Mouse (Mus musculus): ENCODE measurements around the gene Igdcc4. TPM values are rescaled to one million over a fixed set of nuclear protein-coding genes. Genes with fewer than 3 reads are reported as not detected.
"Not testable (repeated sequence)": the region's sequence is repeated elsewhere in the genome, so short reads cannot be mapped to it uniquely, and the experiment has no call there.

The Igdcc4 gene
- 15.7 and 18.2 TPM in 2 replicates for polyA plus RNA-seq (2016; fragmentation: Nextera tagmentation; extraction: Ambion mirVana)

DNA sequence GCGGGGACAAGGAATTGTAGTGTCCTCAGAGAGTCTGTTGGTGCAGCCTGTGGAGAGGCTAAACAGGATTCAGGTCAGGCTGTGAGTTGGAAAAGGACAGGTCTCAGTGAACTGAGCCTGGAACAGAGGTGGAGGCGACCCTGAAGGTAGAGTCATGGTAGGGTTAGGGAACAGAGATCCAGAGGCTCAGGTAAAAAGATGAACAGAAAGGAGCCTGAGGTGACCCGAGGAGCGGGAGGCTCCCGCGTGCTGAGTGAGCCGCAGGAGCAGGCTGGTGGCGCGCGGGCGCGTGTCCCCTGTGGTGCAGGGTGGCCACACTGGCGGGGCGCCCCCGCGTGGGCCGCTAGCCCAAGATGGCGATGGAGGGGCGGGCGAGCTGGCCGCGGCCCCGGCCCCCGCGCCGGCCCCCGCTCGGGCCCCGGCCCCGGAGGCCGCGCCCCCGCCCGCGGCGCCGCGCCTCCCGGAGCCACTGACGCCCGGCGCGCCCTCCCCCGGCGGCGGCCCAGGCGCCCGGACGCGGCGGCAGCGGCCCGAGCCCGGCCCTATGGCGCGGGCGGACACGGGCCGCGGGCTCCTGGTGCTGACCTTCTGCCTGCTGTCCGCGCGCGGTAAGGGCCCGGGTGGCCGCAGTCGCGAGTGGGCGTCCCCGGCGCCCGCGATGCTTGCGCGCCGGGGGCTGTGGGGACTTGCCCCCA is at the start of gene Igdcc4:
Gene Igdcc4, plus strand, starts transcription at position 496 of the 695 bp plus-strand sequence.
- Histone ChIP-seq H3K9ac (replicated peaks) (peak within 1 kb of the TSS; percentile 86), H3K27ac (peak within 1 kb of the TSS; percentile 75), H3K4me1 (replicated peaks) (peaks cover 37% of the 10 kb centered on the region), H3K36me3 (no peaks in the 10 kb centered on the region), H3K9me3 (peaks cover 7% of the 10 kb centered on the region; the same call in 1 of the 2 replicates), H3K27me3 (no peaks in the 10 kb centered on the region), H3K4me3 (replicated peaks) (peak within 1 kb of the TSS; percentile 84), H3K4me2 (peak within 1 kb of the TSS; percentile 99)
- 1% methylated on average over 70 of the region's 76 CpGs for WGBS
- no peak for ATAC-seq (ENCODE audit: insufficient number of reproducible peaks, insufficient read depth, low FRiP score, low TSS enrichment, low read depth)

DNA sequence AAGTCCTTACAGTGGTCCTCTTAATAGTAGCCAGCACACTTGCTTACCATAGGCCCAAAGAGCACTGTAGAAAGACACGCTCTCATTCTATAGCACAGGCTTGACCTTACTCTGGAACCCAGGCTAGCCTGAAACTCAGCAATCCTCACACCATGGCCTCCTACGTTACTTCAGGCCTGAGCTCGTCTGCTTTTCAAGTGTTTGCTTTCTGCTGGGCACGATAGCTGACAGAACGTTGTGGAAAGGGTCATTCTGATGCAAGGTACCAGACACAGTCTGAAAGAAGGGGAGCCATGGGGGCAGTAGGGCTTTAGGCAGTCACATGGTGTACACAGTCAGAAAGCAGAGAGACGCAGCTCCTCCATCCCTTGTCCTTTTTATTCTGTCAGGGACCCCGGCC is 37.0 kb upstream of the Igdcc4 start:
- Histone ChIP-seq H3K4me2 (no peak overlapping the region), H3K4me3 (replicated peaks) (no peak overlapping the region), H3K4me1 (replicated peaks) (no peaks in the 10 kb centered on the region), H3K9ac (replicated peaks) (no peak overlapping the region), H3K9me3 (no peaks in the 10 kb centered on the region), H3K27me3 (no peaks in the 10 kb centered on the region), H3K36me3 (peaks cover 89% of the 10 kb centered on the region), H3K27ac (no peak overlapping the region)
- 93% methylated on average over 7 of the region's 7 CpGs for WGBS
- ATAC-seq (ENCODE audit: insufficient number of reproducible peaks, insufficient read depth, low FRiP score, low TSS enrichment, low read depth) = no peak

DNA sequence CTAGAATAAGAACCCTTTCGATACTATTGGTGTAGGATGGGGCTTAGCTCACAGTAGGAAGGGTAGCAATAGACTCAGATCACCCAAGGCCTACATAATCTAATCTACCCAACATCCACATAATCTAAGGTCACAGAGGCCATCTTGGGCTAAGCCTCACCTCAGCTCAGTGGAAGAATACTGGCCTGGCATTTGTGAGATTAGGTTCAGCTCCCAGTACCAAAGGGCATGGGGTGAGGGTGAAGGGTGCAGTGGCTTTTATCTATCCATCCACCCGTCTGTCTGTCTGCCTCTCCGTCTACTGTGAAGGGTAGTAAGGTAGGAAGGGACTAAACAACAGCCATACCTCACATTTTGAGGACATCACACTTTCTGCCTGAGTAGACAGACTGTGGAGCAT is 30.7 kb upstream of the Igdcc4 start:
- Histone ChIP-seq H3K4me3 (replicated peaks) (no peak overlapping the region), H3K9me3 (no peaks in the 10 kb centered on the region), H3K27me3 (no peaks in the 10 kb centered on the region), H3K27ac (no peak overlapping the region), H3K36me3 (peaks cover 95% of the 10 kb centered on the region), H3K9ac (replicated peaks) (no peak overlapping the region), H3K4me1 (replicated peaks) (no peaks in the 10 kb centered on the region), H3K4me2 (no peak overlapping the region)
- ATAC-seq (ENCODE audit: insufficient number of reproducible peaks, insufficient read depth, low FRiP score, low TSS enrichment, low read depth) = no peak
- WGBS = 89% methylated on average over 3 of the region's 3 CpGs

DNA sequence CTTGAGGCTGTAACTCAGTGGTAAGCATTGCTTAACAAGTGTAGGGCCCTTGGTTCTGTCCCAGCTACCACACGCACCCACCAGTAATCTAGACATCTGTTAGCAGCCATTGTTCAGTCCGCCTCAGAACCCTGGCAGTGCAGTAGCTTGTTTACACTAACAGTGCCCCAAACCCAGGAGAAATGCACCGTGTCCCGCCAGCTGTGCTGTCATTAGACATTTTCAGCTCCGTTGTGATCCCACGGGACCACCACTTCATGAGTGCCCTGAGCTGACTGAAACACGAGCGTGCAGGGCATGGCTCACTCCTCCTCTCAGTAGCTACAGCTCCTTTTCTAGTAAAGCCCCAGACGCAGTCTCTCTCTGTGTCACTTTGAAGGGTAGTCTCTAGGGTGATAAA is 27.7 kb upstream of the Igdcc4 start:
- H3K9me3 ChIP-seq = no peaks in the 10 kb centered on the region
- no peak overlapping the region for H3K4me3 ChIP-seq (replicated peaks)
- ATAC-seq (ENCODE audit: insufficient number of reproducible peaks, insufficient read depth, low FRiP score, low TSS enrichment, low read depth) = no peak
- H3K4me2 ChIP-seq = no peak overlapping the region
- peaks cover 94% of the 10 kb centered on the region for H3K36me3 ChIP-seq
- 66% methylated on average over 9 of the region's 9 CpGs for WGBS
- no peaks in the 10 kb centered on the region for H3K27me3 ChIP-seq
- no peak overlapping the region for H3K9ac ChIP-seq (replicated peaks)
- no peak overlapping the region for H3K27ac ChIP-seq
- H3K4me1 ChIP-seq (replicated peaks) = no peaks in the 10 kb centered on the region

DNA sequence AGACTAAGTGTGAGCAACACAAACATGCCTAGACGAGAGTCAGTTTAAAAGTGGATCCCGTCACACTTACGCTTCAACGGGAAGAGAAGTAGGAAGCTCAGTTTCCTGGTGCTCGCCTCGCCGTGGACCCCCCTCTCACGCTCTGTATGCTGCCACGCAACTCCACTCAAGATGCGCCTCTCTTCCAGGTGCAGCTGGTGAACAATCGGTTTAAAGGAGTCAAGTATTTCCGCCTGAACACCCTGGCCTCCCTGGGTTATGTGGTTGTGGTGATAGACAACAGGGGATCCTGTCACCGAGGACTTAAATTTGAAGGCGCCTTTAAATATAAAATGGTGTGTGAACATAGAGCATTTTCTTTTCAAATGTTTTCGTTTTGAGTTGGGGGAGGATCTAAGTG is 27.0 kb upstream of the Igdcc4 start:
- no peaks in the 10 kb centered on the region for H3K4me1 ChIP-seq (replicated peaks)
- no peaks in the 10 kb centered on the region for H3K27me3 ChIP-seq
- 88% methylated on average over 15 of the region's 15 CpGs for WGBS
- no peak overlapping the region for H3K4me3 ChIP-seq (replicated peaks)
- no peak for ATAC-seq (ENCODE audit: insufficient number of reproducible peaks, insufficient read depth, low FRiP score, low TSS enrichment, low read depth)
- peaks cover 94% of the 10 kb centered on the region for H3K36me3 ChIP-seq
- H3K9me3 ChIP-seq = no peaks in the 10 kb centered on the region
- no peak overlapping the region for H3K9ac ChIP-seq (replicated peaks)
- no peak overlapping the region for H3K4me2 ChIP-seq
- H3K27ac ChIP-seq = no peak overlapping the region

DNA sequence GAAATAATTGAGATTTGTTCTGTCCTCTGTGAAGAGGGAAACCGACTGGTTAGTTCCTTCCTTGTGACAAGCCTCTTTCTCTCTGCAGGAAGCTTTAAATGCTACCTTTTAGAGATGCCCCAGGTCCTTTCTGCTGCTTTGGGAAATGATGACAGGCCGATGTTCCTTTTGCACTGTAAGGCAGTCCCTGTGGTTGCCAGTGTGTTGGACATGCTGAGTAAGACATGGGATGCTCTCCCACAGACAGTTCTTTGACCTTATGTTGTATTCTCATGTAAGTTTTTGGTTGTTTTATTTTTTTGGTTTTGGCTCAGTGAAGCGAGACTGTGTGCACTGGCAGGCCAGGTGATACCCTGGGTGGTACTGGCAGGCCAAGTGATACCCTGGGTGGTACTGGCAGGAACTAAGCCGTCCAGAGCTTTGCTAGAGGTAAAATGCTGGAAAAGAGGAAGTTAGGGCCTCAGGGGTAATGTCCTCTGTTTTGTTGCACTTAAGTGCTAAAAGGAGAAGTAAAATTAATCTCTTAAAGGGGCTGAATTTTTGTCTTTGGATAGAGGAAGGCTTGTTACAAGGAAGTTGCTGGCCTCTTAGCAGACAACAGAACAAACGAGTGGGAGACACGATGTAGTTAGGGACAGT is 26.3 kb upstream of the Igdcc4 start:
- Histone ChIP-seq H3K4me2 (no peak overlapping the region), H3K4me1 (replicated peaks) (no peaks in the 10 kb centered on the region), H3K9ac (replicated peaks) (no peak overlapping the region), H3K27ac (no peak overlapping the region), H3K9me3 (no peaks in the 10 kb centered on the region), H3K27me3 (no peaks in the 10 kb centered on the region), H3K4me3 (replicated peaks) (no peak overlapping the region), H3K36me3 (peaks cover 94% of the 10 kb centered on the region)
- no peak for ATAC-seq (ENCODE audit: insufficient number of reproducible peaks, insufficient read depth, low FRiP score, low TSS enrichment, low read depth)
- WGBS = 86% methylated on average over 6 of the region's 6 CpGs

DNA sequence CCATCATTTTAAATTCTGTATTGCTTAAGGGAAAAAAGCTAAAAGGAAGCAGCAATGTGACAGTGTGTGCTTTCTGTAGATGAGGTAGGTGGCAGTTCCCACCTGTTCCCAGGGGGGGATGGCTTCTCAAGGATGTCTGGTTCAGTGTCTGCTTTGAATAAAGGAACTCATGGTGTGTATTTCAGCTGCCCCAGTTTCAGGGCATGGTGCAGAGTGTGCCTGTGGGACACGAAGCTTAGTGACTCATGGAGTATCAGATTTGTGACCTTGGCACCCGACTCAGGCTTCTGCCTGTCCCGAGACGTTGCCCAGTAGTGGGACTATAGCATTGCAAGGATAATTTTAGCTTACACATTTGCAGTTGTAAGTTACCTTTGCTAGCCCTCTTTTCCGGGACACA is 23.8 kb upstream of the Igdcc4 start:
- Histone ChIP-seq H3K27me3 (no peaks in the 10 kb centered on the region), H3K36me3 (peaks cover 93% of the 10 kb centered on the region), H3K9ac (replicated peaks) (no peak overlapping the region), H3K4me3 (replicated peaks) (no peak overlapping the region), H3K27ac (no peak overlapping the region), H3K4me2 (no peak overlapping the region), H3K9me3 (no peaks in the 10 kb centered on the region), H3K4me1 (replicated peaks) (no peaks in the 10 kb centered on the region)
- ATAC-seq (ENCODE audit: insufficient number of reproducible peaks, insufficient read depth, low FRiP score, low TSS enrichment, low read depth) = no peak
- WGBS = 88% methylated on average over 5 of the region's 5 CpGs

DNA sequence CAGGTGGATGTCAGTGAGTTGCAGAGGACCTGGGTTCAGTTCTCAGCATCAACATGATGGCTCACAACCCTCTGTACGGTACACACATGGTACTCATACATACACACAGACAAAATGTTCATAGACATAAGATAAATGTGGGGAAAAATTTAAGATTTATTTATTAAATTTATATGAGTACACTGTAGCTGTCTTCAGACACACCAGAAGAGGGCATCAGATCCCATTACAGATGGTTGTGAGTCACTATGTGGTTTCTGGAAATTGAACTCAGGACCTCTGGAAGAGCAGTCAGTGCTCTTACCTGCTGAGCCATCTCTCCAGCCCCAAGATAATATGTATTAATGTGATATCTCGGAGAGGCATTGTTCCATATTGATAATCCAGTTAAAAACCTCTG is 21.1 kb upstream of the Igdcc4 start:
- not testable (repeated sequence) for H3K9me3 ChIP-seq; H3K9ac ChIP-seq (replicated peaks); ATAC-seq (ENCODE audit: insufficient number of reproducible peaks, insufficient read depth, low FRiP score, low TSS enrichment, low read depth); H3K4me2 ChIP-seq; H3K27ac ChIP-seq; H3K27me3 ChIP-seq; H3K4me1 ChIP-seq (replicated peaks); H3K4me3 ChIP-seq (replicated peaks)
- peaks cover 90% of the 10 kb centered on the region for H3K36me3 ChIP-seq
- WGBS = 98% methylated on average over 2 of the region's 2 CpGs

DNA sequence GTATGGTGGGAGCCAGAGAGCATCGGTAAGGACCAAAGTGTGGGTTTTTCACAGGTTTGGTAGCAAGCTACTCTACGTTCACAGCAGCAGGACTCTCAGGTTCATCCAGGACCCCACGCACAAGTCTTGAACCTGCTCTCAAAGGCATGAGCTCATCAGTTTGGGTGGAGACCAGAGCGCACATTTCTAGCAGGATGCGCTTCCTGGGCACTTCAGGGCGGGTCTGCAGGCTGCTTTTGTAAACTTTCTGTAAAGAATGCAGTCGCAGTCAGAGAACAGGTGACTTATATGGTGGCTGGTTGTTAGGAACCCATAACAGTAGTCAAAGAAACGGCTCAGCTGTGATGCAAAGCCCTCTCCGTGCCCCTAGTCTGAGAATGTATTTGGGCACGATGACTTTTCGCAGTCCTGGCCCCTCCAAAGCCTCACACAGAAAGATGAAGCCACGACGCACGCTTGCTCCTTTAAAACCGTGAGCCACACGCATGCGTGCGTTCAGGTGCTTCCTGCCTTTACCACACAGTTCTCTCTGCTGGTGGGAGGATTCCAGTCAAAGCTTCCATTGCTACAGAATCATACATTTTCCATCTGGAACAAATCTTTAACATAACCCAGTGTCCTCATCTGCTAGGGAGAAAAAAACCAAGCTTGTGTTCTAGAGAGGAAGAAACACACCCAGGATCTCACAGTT is 18.1 kb upstream of the Igdcc4 start:
- Histone ChIP-seq H3K27ac (no peak overlapping the region), H3K4me2 (no peak overlapping the region), H3K4me3 (replicated peaks) (no peak overlapping the region), H3K4me1 (replicated peaks) (no peaks in the 10 kb centered on the region), H3K27me3 (no peaks in the 10 kb centered on the region), H3K9ac (replicated peaks) (no peak overlapping the region), H3K36me3 (peaks cover 63% of the 10 kb centered on the region), H3K9me3 (no peaks in the 10 kb centered on the region)
- 92% methylated on average over 18 of the region's 18 CpGs for WGBS
- no peak for ATAC-seq (ENCODE audit: insufficient number of reproducible peaks, insufficient read depth, low FRiP score, low TSS enrichment, low read depth)

DNA sequence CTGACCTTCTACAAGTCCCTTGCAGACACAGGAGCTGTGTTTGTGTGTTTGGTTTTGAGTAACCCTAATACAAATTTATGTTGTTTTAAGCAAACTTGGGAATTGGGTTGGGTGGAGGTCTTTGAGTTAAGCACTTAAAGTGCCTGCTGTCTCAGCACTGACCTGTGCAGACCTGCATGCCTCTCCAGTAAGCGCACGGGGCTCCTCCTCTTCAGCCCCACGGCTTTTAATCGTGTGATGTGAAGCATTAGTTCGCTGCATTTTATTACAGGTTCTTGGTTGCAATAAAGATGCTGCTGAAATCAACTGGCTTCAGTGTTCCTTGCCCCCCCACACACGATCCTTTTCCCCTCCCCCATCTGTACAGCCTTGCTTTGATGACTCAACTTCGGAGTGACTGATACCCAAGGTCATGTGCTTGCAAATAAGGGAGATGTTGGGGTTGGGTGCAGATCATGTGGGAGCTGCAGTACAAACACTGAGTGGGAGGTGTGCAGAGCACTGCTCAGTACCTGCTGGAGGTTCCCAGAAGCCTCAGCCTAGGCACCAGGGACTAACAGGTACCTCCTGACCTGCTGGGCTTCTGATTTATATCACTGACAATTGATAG is 17.0 kb upstream of the Igdcc4 start:
- H3K4me2 ChIP-seq = no peak overlapping the region
- H3K27ac ChIP-seq = no peak overlapping the region
- H3K4me3 ChIP-seq (replicated peaks) = no peak overlapping the region
- H3K9ac ChIP-seq (replicated peaks) = no peak overlapping the region
- WGBS = 74% methylated on average over 7 of the region's 7 CpGs
- H3K27me3 ChIP-seq = no peaks in the 10 kb centered on the region
- no peaks in the 10 kb centered on the region for H3K4me1 ChIP-seq (replicated peaks)
- no peak for ATAC-seq (ENCODE audit: insufficient number of reproducible peaks, insufficient read depth, low FRiP score, low TSS enrichment, low read depth)
- peaks cover 52% of the 10 kb centered on the region for H3K36me3 ChIP-seq
- no peaks in the 10 kb centered on the region for H3K9me3 ChIP-seq

DNA sequence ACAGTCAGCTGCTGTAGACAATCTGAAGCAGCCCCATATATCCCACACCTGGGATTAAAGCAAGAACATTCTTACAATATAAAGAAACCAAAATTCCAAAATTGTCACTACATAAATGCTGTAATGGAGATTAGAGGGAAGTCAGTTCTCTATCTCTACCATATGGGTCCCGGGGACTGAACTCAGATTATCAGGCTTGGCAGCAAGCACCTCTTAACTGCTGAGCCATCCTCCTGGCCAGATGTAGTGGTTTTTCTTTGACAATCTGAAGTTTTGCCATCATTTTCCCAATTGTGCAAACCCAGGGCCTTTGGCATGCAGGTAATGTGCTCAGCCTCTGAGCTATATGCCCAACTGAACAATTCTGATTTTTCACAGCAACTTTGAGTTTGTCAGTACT is 16.0 kb upstream of the Igdcc4 start:
- Histone ChIP-seq H3K4me1 (replicated peaks) (no peaks in the 10 kb centered on the region), H3K27me3 (no peaks in the 10 kb centered on the region), H3K9ac (replicated peaks) (no peak overlapping the region), H3K4me3 (replicated peaks) (no peak overlapping the region), H3K9me3 (no peaks in the 10 kb centered on the region), H3K27ac (no peak overlapping the region), H3K4me2 (no peak overlapping the region), H3K36me3 (peaks cover 44% of the 10 kb centered on the region)
- 97% methylated on average over 1 of the region's 1 CpGs for WGBS
- ATAC-seq (ENCODE audit: insufficient number of reproducible peaks, insufficient read depth, low FRiP score, low TSS enrichment, low read depth) = no peak
